Mouse (Mus musculus): ENCODE measurements around the gene Ugt2a1. TPM values are rescaled to one million over a fixed set of nuclear protein-coding genes. Genes with fewer than 3 reads are reported as not detected.

Gene Ugt2a1
- polyA plus RNA-seq (2015; fragmentation: Nextera tagmentation; extraction: Ambion mirVana), result not detected in 2 replicates

DNA sequence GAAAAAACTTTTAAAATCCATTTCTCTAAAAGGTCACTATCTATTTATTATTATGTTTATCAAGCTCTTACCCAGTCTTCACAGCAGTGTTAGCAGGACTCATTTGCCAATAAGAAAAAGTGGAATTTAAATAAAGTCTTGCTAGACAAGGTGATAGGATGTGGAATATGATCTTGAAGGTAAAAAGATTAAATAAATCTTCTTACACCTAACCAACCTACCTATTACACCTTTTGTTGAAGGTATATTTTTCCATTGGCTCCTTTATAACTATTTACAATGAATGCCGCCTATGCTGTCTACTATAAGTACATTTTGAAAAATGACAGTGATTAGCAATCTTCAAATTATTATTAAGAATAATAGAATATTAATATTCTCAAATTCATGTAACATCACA lies at the start of gene Ugt2a1:
Gene Ugt2a1, minus strand, starts transcription at position 101 of the 400 bp plus-strand sequence.

DNA sequence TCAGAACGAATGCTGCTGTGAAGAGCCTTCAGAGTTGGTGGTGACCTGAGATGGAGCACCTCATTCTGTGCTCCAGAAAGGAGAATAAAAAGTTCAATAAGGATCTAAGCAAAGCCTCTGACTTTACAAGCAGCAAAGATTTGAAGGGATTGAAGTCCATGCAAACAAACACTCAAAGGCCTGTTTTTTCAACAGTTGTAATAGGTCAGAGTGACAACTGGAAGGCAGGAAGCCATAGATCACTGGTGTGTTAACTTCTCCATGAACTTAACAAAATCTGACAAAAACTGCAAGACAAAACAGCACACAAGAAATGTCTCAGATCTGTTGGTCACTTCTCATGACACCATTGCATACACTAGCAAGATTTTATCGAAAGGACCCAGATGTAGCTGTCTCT lies 47.4 kb upstream of the Ugt2a1 start, which contains the start of gene Sult1b1:
Gene Sult1b1, minus strand, starts transcription at position 85 of the 400 bp plus-strand sequence.

DNA sequence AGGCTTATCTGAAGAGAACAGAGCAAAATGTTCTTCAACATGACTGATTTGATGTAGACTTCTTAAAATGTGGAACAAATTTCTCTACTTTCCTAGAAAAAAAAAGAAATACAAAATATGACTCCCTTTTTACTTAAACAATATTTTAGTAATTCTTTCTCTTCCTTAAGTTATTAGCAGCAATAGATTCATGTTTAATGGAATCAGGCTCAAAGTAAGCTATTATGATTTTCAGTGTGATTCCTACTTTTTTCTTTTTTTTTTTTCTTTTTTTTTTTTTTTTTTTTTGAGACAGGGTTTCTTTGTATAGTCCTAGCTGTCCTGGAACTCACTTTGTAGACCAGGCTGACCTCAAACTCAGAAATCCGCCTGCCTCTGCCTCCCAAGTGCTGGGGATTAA lies 4.0 kb downstream of the Ugt2a1 start, which contains the start of gene Gm43638:
Gene Gm43638, minus strand, starts transcription at position 101 of the 400 bp plus-strand sequence.

DNA sequence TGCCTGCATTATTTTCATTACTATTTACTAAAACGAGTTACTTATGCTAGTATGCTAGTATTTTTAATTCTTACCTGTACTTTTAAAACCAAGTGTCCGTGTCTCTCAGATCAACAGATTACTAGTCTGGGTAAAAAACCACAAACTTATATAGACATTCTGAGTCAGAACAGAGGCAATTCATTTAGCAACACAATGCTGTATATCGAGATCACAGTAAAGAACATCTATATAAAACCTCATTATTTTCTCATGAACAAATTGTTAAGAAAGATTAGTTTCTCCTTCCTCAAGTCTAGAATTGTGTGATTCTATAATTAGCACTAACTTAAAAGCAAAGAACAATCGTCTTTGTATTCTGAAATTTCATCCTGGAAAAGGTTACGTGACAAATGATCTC lies 8.5 kb downstream of the Ugt2a1 start, which contains the start of gene Ugt2a2:
Gene Ugt2a2, minus strand, starts transcription at position 101 of the 400 bp plus-strand sequence.

DNA sequence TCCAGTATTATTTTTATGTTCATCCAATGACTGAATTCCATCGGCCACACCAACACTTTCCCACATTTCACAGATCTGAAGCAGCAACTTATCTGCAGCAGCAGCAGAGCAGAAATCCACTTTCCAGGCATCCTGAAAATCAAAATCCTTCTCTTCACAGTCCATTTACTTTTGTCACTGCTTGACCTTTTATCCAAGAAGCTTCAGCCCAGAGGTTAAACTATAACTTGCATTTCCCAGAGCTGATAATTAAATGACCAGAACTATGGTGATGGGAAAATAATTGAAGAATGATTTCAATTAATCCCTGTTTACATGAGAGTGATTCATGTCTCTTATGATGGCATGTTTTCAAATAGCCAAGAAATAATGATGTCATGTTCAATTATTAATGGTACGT lies 66.6 kb downstream of the Ugt2a1 start, which contains the start of gene Ugt2b38:
Gene Ugt2b38, minus strand, starts transcription at position 163 of the 400 bp plus-strand sequence.

Other genes starting within 250 kb of the Ugt2a1 start
- not detected in 2 replicates for gene Ugt2b37, start 236.1 kb downstream of the Ugt2a1 start, polyA plus RNA-seq (2015; fragmentation: Nextera tagmentation; extraction: Ambion mirVana)
- gene Ugt2a3, start 153.7 kb downstream of the Ugt2a1 start, polyA plus RNA-seq (2015; fragmentation: Nextera tagmentation; extraction: Ambion mirVana), result not detected in 2 replicates
- not detected in 2 replicates for gene Ugt2b38, start 66.7 kb downstream of the Ugt2a1 start, polyA plus RNA-seq (2015; fragmentation: Nextera tagmentation; extraction: Ambion mirVana)
- not detected in 2 replicates for gene Ugt2a2, start 8.6 kb downstream of the Ugt2a1 start, polyA plus RNA-seq (2015; fragmentation: Nextera tagmentation; extraction: Ambion mirVana)
- not detected in 2 replicates for gene Gm43638, start 4.1 kb downstream of the Ugt2a1 start, polyA plus RNA-seq (2015; fragmentation: Nextera tagmentation; extraction: Ambion mirVana)
- 0.11 and 1.0 TPM in 2 replicates for gene Sult1b1, start 47.3 kb upstream of the Ugt2a1 start, polyA plus RNA-seq (2015; fragmentation: Nextera tagmentation; extraction: Ambion mirVana)
- 2.1 and 2.9 TPM in 2 replicates for gene Sult1d1, start 78.2 kb upstream of the Ugt2a1 start, polyA plus RNA-seq (2015; fragmentation: Nextera tagmentation; extraction: Ambion mirVana)
- gene Sult1e1, start 100.7 kb upstream of the Ugt2a1 start, polyA plus RNA-seq (2015; fragmentation: Nextera tagmentation; extraction: Ambion mirVana), result 4.0 and 10.5 TPM in 2 replicates
- gene Csn1s1, start 175.3 kb upstream of the Ugt2a1 start, polyA plus RNA-seq (2015; fragmentation: Nextera tagmentation; extraction: Ambion mirVana), result not detected in 2 replicates
- 0.12 TPM in 1 of 2 replicates, not detected in the other for gene Csn2, start 208.8 kb upstream of the Ugt2a1 start, polyA plus RNA-seq (2015; fragmentation: Nextera tagmentation; extraction: Ambion mirVana)